Mouse (Mus musculus): Measurements from ENCODE around the gene Cavin1.

Cavin1 gene

DNA sequence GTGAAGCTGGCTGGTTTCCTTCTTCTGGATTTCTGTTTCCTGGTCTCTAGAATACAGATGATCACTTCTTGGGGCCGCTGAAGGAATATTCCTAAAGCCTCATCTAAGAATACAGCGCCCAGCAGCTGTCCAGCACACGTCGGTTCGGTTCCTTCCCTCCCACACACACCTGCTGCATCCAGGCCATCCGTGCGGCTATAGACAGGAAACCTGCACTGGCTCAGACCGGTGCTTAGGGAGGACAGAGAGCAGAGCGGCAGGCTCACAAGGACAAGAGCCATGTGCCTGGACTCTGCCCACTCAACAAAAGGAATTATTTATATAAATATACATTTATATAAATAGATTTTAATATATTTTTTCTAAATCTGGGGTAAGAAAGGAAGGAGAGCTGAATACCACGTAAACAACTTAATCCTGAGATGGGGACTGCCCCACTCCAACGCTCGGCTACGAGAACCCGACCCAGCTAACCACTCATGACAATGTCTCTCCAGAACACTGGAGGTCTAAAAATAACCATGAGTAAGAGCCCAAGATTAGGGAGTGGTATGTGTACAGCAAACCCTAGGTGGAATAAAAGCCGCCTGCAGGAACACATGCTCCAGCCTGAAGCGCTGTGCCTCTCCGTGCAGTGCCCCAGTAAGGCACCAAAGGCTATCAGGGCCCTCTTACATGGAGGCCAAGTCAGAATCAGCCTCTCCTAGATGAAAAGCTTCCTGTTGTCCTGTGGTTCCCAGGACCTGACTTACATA is 58.1 kb downstream of the Cavin1 start:
- no peak for DNase-seq (ENCODE audit: low spot score)

DNA sequence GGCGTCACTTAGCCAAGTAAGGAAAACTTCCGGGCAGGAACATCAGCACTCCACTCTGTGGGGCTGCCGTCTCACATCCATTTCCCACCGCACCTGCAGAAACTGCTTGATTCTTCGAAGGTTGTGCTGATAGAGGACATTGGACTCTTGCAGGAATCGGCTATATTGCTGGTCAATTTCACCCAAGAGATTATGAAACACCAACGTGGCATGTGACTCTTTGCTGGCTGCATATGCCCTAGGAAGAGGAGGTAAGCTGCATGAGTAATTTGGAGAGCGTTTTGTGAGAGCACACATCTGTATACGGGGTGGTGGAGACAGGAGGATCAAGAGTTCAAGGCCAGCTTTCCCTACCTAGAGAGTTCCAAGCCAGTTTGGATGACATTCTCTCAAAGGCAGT is 62.1 kb downstream of the Cavin1 start:
- DNase-seq (ENCODE audit: low spot score) = no peak

DNA sequence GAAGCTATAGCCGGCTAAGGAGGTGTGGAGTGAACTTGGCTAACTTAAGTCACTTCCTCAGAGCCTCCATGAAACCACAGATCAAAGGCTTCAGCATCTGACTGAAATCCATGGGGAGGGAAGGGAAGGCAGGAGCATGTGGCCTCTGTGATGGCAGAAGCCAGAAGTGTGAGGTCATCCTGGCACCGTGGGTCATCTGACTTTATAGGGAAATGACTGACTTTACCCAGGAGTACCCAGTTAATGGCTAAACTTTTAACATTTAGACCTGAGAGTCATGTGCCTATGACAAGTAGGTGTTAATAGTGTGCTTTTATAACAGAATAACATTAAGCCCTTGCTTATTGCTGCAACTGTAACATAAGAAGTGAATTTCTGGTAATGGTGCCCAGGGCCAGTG is 62.6 kb downstream of the Cavin1 start:
- no peak for DNase-seq (ENCODE audit: low spot score)

DNA sequence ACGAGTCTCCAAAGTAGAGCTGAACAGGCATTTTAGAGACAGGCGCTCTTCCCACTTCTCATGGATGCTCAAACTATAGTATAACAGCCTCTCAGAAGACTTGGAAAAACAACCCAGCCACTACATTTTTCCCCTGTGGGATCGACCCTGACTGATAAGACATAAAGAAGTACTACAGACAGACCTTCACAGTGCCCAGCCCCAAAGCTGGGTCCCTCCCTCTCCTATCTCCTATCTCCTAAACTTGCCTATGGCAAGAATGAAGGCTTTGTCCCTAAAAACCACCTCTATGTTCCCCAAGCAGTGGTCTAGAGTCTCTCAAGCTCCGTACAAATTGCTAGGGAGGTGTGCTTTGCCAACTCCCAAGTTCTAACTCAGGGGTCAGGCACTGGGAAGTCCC is 63.8 kb downstream of the Cavin1 start:
- no peak for DNase-seq (ENCODE audit: low spot score)
